Mouse (Mus musculus): Measurements from ENCODE around the gene Rrp1. TPM values are rescaled to one million over a fixed set of nuclear protein-coding genes. Genes with fewer than 3 reads are reported as not detected.

Gene Rrp1
- polyA plus RNA-seq, 1 experiment from 2014 or later: 406 TPM

GRCm38 (mm10) chr10:78350796-78351556 lies 61.9 kb downstream of the Rrp1 start:
- H3K9ac ChIP-seq (ENCODE audit: low read depth, low read length): peak overlapping the region; percentile 98
- peak overlapping the region; percentile 92 for H3K4me2 ChIP-seq (ENCODE audit: low read length)
- WGBS: 25% methylated on average over 6 of the region's 6 CpGs
- H3K36me3 ChIP-seq (ENCODE audit: control insufficient read depth, insufficient read depth, low read length): no peaks in the 10 kb centered on the region
- no peaks in the 10 kb centered on the region for H3K9me3 ChIP-seq (replicated peaks; ENCODE audit: control insufficient read depth, low read length, poor library complexity, severe bottlenecking)
- H3K4me3 ChIP-seq (ENCODE audit: low read depth, low read length): peak overlapping the region; percentile 99
- H3K27me3 ChIP-seq (ENCODE audit: control insufficient read depth, insufficient read depth, low read depth, low read length): no peaks in the 10 kb centered on the region
- H3K27ac ChIP-seq (ENCODE audit: low read length): no peak overlapping the region
- H3K4me1 ChIP-seq (ENCODE audit: control insufficient read depth, insufficient read depth, low read length): peaks cover 23% of the 10 kb centered on the region
- ATAC-seq: no peak

Small RNA genes within 50 kb of the gene (microRNA-seq; reads per million reads assigned to microRNA genes)
- gene Mir6410 (not detected), gene Mir6907 (1.7 reads per million, percentile 2 among the genes with 10 or more reads in this experiment), gene Mir6908 (not detected)

Other genes with a start within 250 kb of the Rrp1 start
- 24.9 and 34.2 TPM in 2 replicates for gene D10Jhu81e, start 243.3 kb downstream of the Rrp1 start, polyA plus RNA-seq (2015; fragmentation: Nextera tagmentation; extraction: Ambion mirVana)
- gene Pwp2, start 227.9 kb downstream of the Rrp1 start, polyA plus RNA-seq (2015; fragmentation: Nextera tagmentation; extraction: Ambion mirVana): 18.1 and 19.0 TPM in 2 replicates
- gene Trappc10, start 168.4 kb downstream of the Rrp1 start, polyA plus RNA-seq (2015; fragmentation: Nextera tagmentation; extraction: Ambion mirVana): 22.4 and 27.1 TPM in 2 replicates
- gene Agpat3, start 60.6 kb downstream of the Rrp1 start, polyA plus RNA-seq (2015; fragmentation: Nextera tagmentation; extraction: Ambion mirVana): 61.4 and 66.3 TPM in 2 replicates
- 90.7 and 94.6 TPM in 2 replicates for gene Cstb, start 12.6 kb upstream of the Rrp1 start, polyA plus RNA-seq (2015; fragmentation: Nextera tagmentation; extraction: Ambion mirVana)
- 47.4 and 58.8 TPM in 2 replicates for gene Pdxk, start 51.9 kb upstream of the Rrp1 start, polyA plus RNA-seq (2015; fragmentation: Nextera tagmentation; extraction: Ambion mirVana)
- gene Olfr1358, start 104.4 kb upstream of the Rrp1 start, polyA plus RNA-seq (2015; fragmentation: Nextera tagmentation; extraction: Ambion mirVana): not detected in 2 replicates
- 66.1 and 81.4 TPM in 2 replicates for gene Ilvbl, start 161.3 kb upstream of the Rrp1 start, polyA plus RNA-seq (2015; fragmentation: Nextera tagmentation; extraction: Ambion mirVana)
- 2.9 and 3.0 TPM in 2 replicates for gene Syde1, start 178.9 kb upstream of the Rrp1 start, polyA plus RNA-seq (2015; fragmentation: Nextera tagmentation; extraction: Ambion mirVana)
- not detected in 2 replicates for gene Olfr1357, start 205.0 kb upstream of the Rrp1 start, polyA plus RNA-seq (2015; fragmentation: Nextera tagmentation; extraction: Ambion mirVana)